Mouse (Mus musculus): ENCODE measurements around the gene Zcchc7. TPM values are rescaled to one million over a fixed set of nuclear protein-coding genes. Genes with fewer than 3 reads are reported as not detected.

The Zcchc7 gene
- polyA plus RNA-seq, 1 experiment from 2014 or later, result 40.1 TPM

- 53% methylated on average over 7 of the region's 7 CpGs for WGBS
- no peaks in the 10 kb centered on the region for H3K9me3 ChIP-seq (replicated peaks; ENCODE audit: low read length)
- DNase-seq (ENCODE audit: low spot score), result no peak
- H3K4me3 ChIP-seq (replicated peaks; ENCODE audit: low read depth, low read length), result no peak overlapping the region
- TF ChIP-seq CTCF (IDR thresholded peaks at IDR 0.05; ENCODE audit: low read depth), result no peak
- no peak overlapping the region for H3K4me2 ChIP-seq (ENCODE audit: low read length)
- H3K27ac ChIP-seq, result no peak overlapping the region
- no peak for ATAC-seq (replicated peaks; ENCODE audit: low FRiP score, low read depth)
- H3K9ac ChIP-seq (ENCODE audit: low read depth, low read length), result no peak overlapping the region
- H3K36me3 ChIP-seq (ENCODE audit: insufficient read depth, low read length), result no peaks in the 10 kb centered on the region
- no peaks in the 10 kb centered on the region for H3K27me3 ChIP-seq (ENCODE audit: insufficient read depth, low read length)
- no peaks in the 10 kb centered on the region for H3K4me1 ChIP-seq (replicated peaks; ENCODE audit: insufficient read depth, low read length)
Observed at GRCm38 (mm10) chr4:44816584-44816983, 60.9 kb downstream of the Zcchc7 start.

- Histone ChIP-seq H3K4me1 (replicated peaks; ENCODE audit: insufficient read depth, low read length) (no peaks in the 10 kb centered on the region), H3K4me3 (replicated peaks; ENCODE audit: low read depth, low read length) (no peak overlapping the region), H3K9ac (ENCODE audit: low read depth, low read length) (no peak overlapping the region), H3K36me3 (ENCODE audit: insufficient read depth, low read length) (no peaks in the 10 kb centered on the region), H3K4me2 (ENCODE audit: low read length) (no peak overlapping the region), H3K27ac (no peak overlapping the region), H3K9me3 (replicated peaks; ENCODE audit: low read length) (no peaks in the 10 kb centered on the region), H3K27me3 (ENCODE audit: insufficient read depth, low read length) (no peaks in the 10 kb centered on the region)
- DNase-seq (ENCODE audit: low spot score), result no peak
- 59% methylated on average over 3 of the region's 3 CpGs for WGBS
- TF ChIP-seq CTCF (IDR thresholded peaks at IDR 0.05; ENCODE audit: low read depth), result no peak
- no peak for ATAC-seq (replicated peaks; ENCODE audit: low FRiP score, low read depth)
Observed at GRCm38 (mm10) chr4:44830609-44831008, 74.9 kb downstream of the Zcchc7 start.

GRCm38 (mm10) chr4:44851835-44852251, 96.2 kb downstream of the Zcchc7 start:
- H3K4me3 ChIP-seq (replicated peaks; ENCODE audit: low read depth, low read length), result no peak overlapping the region
- ATAC-seq (replicated peaks; ENCODE audit: low FRiP score, low read depth) (no peak), DNase-seq (ENCODE audit: low spot score) (peak; percentile 21)
- H3K9me3 ChIP-seq (replicated peaks; ENCODE audit: low read length), result no peaks in the 10 kb centered on the region
- no peaks in the 10 kb centered on the region for H3K27me3 ChIP-seq (ENCODE audit: insufficient read depth, low read length)
- H3K4me1 ChIP-seq (replicated peaks; ENCODE audit: insufficient read depth, low read length), result no peaks in the 10 kb centered on the region
- no peak for TF ChIP-seq CTCF (IDR thresholded peaks at IDR 0.05; ENCODE audit: low read depth)
- 34% methylated on average over 6 of the region's 6 CpGs for WGBS
- no peaks in the 10 kb centered on the region for H3K36me3 ChIP-seq (ENCODE audit: insufficient read depth, low read length)
- H3K9ac ChIP-seq (ENCODE audit: low read depth, low read length), result no peak overlapping the region
- no peak overlapping the region for H3K4me2 ChIP-seq (ENCODE audit: low read length)
- H3K27ac ChIP-seq, result no peak overlapping the region

GRCm38 (mm10) chr4:44871591-44871990, 115.9 kb downstream of the Zcchc7 start:
- H3K27ac ChIP-seq, result no peak overlapping the region
- H3K9ac ChIP-seq (ENCODE audit: low read depth, low read length), result no peak overlapping the region
- DNase-seq (ENCODE audit: low spot score) (no peak), ATAC-seq (replicated peaks; ENCODE audit: low FRiP score, low read depth) (no peak)
- H3K4me3 ChIP-seq (replicated peaks; ENCODE audit: low read depth, low read length), result no peak overlapping the region
- no peaks in the 10 kb centered on the region for H3K9me3 ChIP-seq (replicated peaks; ENCODE audit: low read length)
- H3K4me2 ChIP-seq (ENCODE audit: low read length), result no peak overlapping the region
- no peaks in the 10 kb centered on the region for H3K36me3 ChIP-seq (ENCODE audit: insufficient read depth, low read length)
- no peak for TF ChIP-seq CTCF (IDR thresholded peaks at IDR 0.05; ENCODE audit: low read depth)
- no peaks in the 10 kb centered on the region for H3K4me1 ChIP-seq (replicated peaks; ENCODE audit: insufficient read depth, low read length)
- H3K27me3 ChIP-seq (ENCODE audit: insufficient read depth, low read length), result no peaks in the 10 kb centered on the region

- Histone ChIP-seq H3K4me3 (replicated peaks; ENCODE audit: low read depth, low read length) (no peak overlapping the region), H3K9me3 (replicated peaks; ENCODE audit: low read length) (no peaks in the 10 kb centered on the region), H3K4me2 (ENCODE audit: low read length) (no peak overlapping the region), H3K27me3 (ENCODE audit: insufficient read depth, low read length) (no peaks in the 10 kb centered on the region), H3K4me1 (replicated peaks; ENCODE audit: insufficient read depth, low read length) (no peaks in the 10 kb centered on the region), H3K9ac (ENCODE audit: low read depth, low read length) (no peak overlapping the region), H3K36me3 (ENCODE audit: insufficient read depth, low read length) (no peaks in the 10 kb centered on the region), H3K27ac (no peak overlapping the region)
- TF ChIP-seq CTCF (IDR thresholded peaks at IDR 0.05; ENCODE audit: low read depth), result no peak
- ATAC-seq (replicated peaks; ENCODE audit: low FRiP score, low read depth) (no peak), DNase-seq (ENCODE audit: low spot score) (no peak)
- 94% methylated on average over 1 of the region's 1 CpGs for WGBS
Observed at GRCm38 (mm10) chr4:44872048-44872447, 116.4 kb downstream of the Zcchc7 start.

- H3K4me3 ChIP-seq (replicated peaks; ENCODE audit: low read depth, low read length), result no peak overlapping the region
- 61% methylated on average over 7 of the region's 7 CpGs for WGBS
- H3K9me3 ChIP-seq (replicated peaks; ENCODE audit: low read length), result no peaks in the 10 kb centered on the region
- no peak overlapping the region for H3K4me2 ChIP-seq (ENCODE audit: low read length)
- H3K36me3 ChIP-seq (ENCODE audit: insufficient read depth, low read length), result no peaks in the 10 kb centered on the region
- no peak overlapping the region for H3K27ac ChIP-seq
- H3K27me3 ChIP-seq (ENCODE audit: insufficient read depth, low read length), result no peaks in the 10 kb centered on the region
- no peak for TF ChIP-seq CTCF (IDR thresholded peaks at IDR 0.05; ENCODE audit: low read depth)
- no peak overlapping the region for H3K9ac ChIP-seq (ENCODE audit: low read depth, low read length)
- no peak for DNase-seq (ENCODE audit: low spot score)
- H3K4me1 ChIP-seq (replicated peaks; ENCODE audit: insufficient read depth, low read length), result no peaks in the 10 kb centered on the region
- no peak for ATAC-seq (replicated peaks; ENCODE audit: low FRiP score, low read depth)
Observed at GRCm38 (mm10) chr4:44880065-44880623, 124.5 kb downstream of the Zcchc7 start.

GRCm38 (mm10) chr4:44886143-44886542, 130.5 kb downstream of the Zcchc7 start:
- no peaks in the 10 kb centered on the region for H3K9me3 ChIP-seq (replicated peaks; ENCODE audit: low read length)
- ATAC-seq (replicated peaks; ENCODE audit: low FRiP score, low read depth) (no peak), DNase-seq (ENCODE audit: low spot score) (no peak)
- no peaks in the 10 kb centered on the region for H3K4me1 ChIP-seq (replicated peaks; ENCODE audit: insufficient read depth, low read length)
- no peak overlapping the region for H3K4me3 ChIP-seq (replicated peaks; ENCODE audit: low read depth, low read length)
- no peaks in the 10 kb centered on the region for H3K36me3 ChIP-seq (ENCODE audit: insufficient read depth, low read length)
- no peak overlapping the region for H3K9ac ChIP-seq (ENCODE audit: low read depth, low read length)
- TF ChIP-seq CTCF (IDR thresholded peaks at IDR 0.05; ENCODE audit: low read depth), result no peak
- H3K4me2 ChIP-seq (ENCODE audit: low read length), result no peak overlapping the region
- WGBS, result 86% methylated on average over 6 of the region's 6 CpGs
- H3K27me3 ChIP-seq (ENCODE audit: insufficient read depth, low read length), result no peaks in the 10 kb centered on the region
- H3K27ac ChIP-seq, result no peak overlapping the region
